Mouse (Mus musculus): ENCODE results near the gene Foxj3. TPM values are rescaled to one million over a fixed set of nuclear protein-coding genes. Genes with fewer than 3 reads are reported as not detected.

Gene Foxj3
- polyA plus RNA-seq, 1 experiment from 2014 or later, result 31.8 TPM

DNA sequence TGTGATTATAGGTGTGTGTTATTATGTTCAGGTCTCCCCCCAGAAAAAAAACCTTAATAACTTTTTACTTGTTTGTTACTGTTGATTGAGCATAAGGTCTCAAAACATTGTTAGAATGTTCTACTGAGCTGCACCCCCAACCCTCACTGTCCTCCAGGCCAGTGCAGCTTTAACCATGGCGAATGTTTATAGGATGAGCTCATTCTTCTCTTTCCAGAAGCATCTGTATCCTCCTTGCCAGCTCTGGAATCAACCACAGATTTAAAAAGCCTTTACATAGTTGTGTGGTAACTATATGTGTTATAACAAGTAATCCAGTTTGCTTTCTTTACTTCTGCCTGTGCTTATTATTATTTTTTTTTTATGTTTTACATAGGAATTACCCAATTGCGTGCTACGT lies 38.7 kb downstream of the Foxj3 start:
- no peaks in the 10 kb centered on the region for H3K4me1 ChIP-seq (replicated peaks)
- no peak overlapping the region for H3K4me3 ChIP-seq
- H3K27me3 ChIP-seq, result no peaks in the 10 kb centered on the region
- 97% methylated on average over 3 of the region's 3 CpGs for WGBS
- H3K27ac ChIP-seq (replicated peaks), result no peak overlapping the region
- ATAC-seq (ENCODE audit: low FRiP score, low read depth), result no peak
- no peaks in the 10 kb centered on the region for H3K9me3 ChIP-seq
- H3K36me3 ChIP-seq, result no peaks in the 10 kb centered on the region
- H3K4me2 ChIP-seq, result no peak overlapping the region
- H3K9ac ChIP-seq, result no peak overlapping the region

DNA sequence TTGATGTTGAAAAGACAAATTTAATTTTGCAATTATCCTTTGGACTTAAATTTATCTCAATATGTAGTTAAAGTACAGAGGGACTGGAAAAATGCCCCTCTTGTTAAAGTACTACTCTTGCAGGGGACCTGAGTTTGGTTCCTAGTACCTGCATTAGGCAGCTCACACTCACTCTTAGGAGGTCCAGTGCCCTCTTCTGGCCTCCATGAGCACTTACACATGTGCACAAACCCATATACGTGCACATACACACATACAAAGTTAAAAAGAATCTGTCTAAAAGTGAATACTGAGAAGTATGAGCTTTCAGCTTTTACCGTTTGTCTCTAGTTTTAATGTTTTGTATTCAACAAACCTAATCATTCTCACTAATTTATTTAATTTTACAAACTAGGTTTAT lies 51.2 kb downstream of the Foxj3 start:
- H3K27ac ChIP-seq (replicated peaks), result no peak overlapping the region
- no peak overlapping the region for H3K4me2 ChIP-seq
- H3K36me3 ChIP-seq, result peaks cover 20% of the 10 kb centered on the region
- no peak for ATAC-seq (ENCODE audit: low FRiP score, low read depth)
- WGBS, result 98% methylated on average over 2 of the region's 2 CpGs
- H3K9ac ChIP-seq, result no peak overlapping the region
- no peaks in the 10 kb centered on the region for H3K27me3 ChIP-seq
- H3K4me3 ChIP-seq, result no peak overlapping the region
- H3K9me3 ChIP-seq, result no peaks in the 10 kb centered on the region
- H3K4me1 ChIP-seq (replicated peaks), result 0 out of 2 replicates have a peak, but pooled peaks cover 4% of the 10 kb centered on the region

DNA sequence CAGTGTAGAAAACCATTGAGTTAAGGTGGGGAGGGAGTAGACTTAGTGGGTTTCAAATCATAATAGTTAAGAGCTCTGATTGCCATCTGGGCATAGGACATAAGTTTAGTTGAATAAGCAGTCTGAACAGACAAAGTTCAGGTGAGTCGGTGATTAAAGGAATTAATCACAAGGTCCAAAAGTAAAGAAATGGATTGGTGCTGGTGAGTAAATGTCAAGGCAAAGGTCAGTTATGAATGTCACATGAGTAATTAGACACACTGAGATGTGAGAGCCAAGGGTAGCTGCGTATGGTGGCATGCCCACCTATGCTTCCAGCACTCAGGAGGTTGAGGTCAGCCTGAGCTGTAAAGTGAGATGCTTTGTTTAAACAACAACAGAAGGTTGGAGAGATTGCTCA lies 52.6 kb downstream of the Foxj3 start:
- H3K27me3 ChIP-seq, result no peaks in the 10 kb centered on the region
- no peak for ATAC-seq (ENCODE audit: low FRiP score, low read depth)
- H3K4me3 ChIP-seq, result no peak overlapping the region
- 90% methylated on average over 2 of the region's 2 CpGs for WGBS
- no peak overlapping the region for H3K9ac ChIP-seq
- peaks cover 20% of the 10 kb centered on the region for H3K36me3 ChIP-seq
- H3K4me1 ChIP-seq (replicated peaks), result 0 out of 2 replicates have a peak, but pooled peaks cover 4% of the 10 kb centered on the region
- H3K4me2 ChIP-seq, result no peak overlapping the region
- no peak overlapping the region for H3K27ac ChIP-seq (replicated peaks)
- H3K9me3 ChIP-seq, result no peaks in the 10 kb centered on the region

DNA sequence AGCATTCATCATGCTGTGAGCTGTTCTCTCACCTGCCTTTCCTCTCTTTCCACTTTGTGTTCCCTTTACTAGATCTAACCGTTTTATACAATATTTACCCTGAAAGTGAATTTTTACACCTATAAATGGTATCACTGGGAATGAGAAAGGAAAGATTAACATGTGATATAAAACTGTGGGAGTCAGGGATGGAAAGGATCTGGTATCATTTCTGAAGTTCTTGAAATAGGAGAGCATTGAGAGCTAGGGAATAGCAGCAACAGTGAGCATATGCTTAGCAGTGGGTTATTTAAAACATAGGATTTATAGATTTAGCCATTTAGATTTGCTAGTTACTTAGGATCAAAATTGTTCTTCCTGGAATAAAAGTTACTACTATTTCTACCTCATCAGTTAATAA lies 53.2 kb downstream of the Foxj3 start:
- no peaks in the 10 kb centered on the region for H3K27me3 ChIP-seq
- H3K9me3 ChIP-seq, result no peaks in the 10 kb centered on the region
- H3K4me1 ChIP-seq (replicated peaks), result 0 out of 2 replicates have a peak, but pooled peaks cover 4% of the 10 kb centered on the region
- H3K4me2 ChIP-seq, result no peak overlapping the region
- no peak overlapping the region for H3K9ac ChIP-seq
- no peak overlapping the region for H3K27ac ChIP-seq (replicated peaks)
- ATAC-seq (ENCODE audit: low FRiP score, low read depth), result no peak
- H3K4me3 ChIP-seq, result no peak overlapping the region
- 82% methylated on average over 1 of the region's 1 CpGs for WGBS
- peaks cover 20% of the 10 kb centered on the region for H3K36me3 ChIP-seq

DNA sequence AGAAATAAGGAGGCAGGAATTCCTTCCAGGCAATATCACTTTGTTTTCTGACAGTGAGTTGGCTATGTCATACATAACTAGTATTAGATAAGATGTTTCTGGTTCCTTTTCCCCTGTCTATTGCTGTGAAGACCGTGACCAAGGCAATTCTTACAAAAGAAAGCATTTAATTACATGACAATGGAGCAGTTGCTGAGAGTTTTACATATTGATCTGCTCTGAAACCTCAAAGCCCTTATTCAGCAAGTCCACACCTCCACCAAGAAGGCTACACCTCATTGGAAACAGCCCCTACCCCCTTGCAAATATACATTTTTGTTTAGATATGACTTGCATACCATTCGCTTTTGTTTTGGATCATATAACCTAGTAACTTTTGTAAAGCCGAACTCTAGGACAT lies 55.7 kb downstream of the Foxj3 start:
- Histone ChIP-seq H3K9me3 (no peaks in the 10 kb centered on the region), H3K36me3 (peaks cover 9% of the 10 kb centered on the region), H3K27ac (replicated peaks) (no peak overlapping the region), H3K27me3 (no peaks in the 10 kb centered on the region), H3K4me1 (replicated peaks) (0 out of 2 replicates have a peak, but pooled peaks cover 4% of the 10 kb centered on the region), H3K9ac (no peak overlapping the region), H3K4me3 (no peak overlapping the region), H3K4me2 (no peak overlapping the region)
- 58% methylated on average over 3 of the region's 3 CpGs for WGBS
- no peak for ATAC-seq (ENCODE audit: low FRiP score, low read depth)

DNA sequence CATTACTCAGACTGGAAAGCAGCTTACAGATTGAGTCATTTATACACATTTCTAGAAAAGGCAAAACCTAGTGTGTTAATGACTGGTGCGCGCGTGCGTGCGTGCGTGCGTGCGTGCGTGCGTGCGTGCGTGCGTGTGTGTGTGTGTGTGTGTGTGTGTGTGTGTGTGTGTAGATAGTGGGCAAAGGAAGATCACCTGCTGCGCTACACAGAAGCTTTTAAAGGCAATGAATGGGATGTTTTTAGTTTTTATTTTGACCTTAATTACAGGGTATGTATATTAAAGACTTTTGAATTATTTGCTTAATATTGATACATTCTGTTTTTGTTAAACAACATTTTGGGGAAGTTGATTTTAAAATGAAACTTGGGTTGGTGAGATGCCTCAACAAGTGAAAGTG lies 57.5 kb downstream of the Foxj3 start:
- ATAC-seq (ENCODE audit: low FRiP score, low read depth), result no peak
- 97% methylated on average over 14 of the region's 14 CpGs for WGBS
- H3K27me3 ChIP-seq, result no peaks in the 10 kb centered on the region
- no peaks in the 10 kb centered on the region for H3K9me3 ChIP-seq
- H3K4me3 ChIP-seq, result no peak overlapping the region
- H3K36me3 ChIP-seq, result no peaks in the 10 kb centered on the region
- no peak overlapping the region for H3K9ac ChIP-seq
- no peak overlapping the region for H3K4me2 ChIP-seq
- 0 out of 2 replicates have a peak, but pooled peaks cover 4% of the 10 kb centered on the region for H3K4me1 ChIP-seq (replicated peaks)
- no peak overlapping the region for H3K27ac ChIP-seq (replicated peaks)

DNA sequence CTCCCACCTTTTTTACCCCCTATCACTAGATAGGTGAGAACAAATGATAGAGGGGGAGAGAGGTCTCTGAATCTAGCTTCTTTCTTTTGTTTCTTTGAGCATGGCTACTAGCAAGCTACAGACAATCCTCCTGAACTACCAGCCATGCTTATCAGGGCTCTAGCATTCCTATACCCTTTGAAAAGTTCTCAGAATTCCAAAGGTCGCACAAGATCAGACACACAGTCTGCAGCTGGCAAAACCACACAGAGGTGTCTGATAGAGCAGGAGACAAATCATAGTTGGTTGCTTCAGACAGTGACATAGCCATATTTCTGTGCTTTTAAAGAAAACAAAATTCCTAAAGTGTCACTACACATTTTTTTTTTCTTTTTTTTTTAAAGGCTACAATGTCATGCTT lies 62.8 kb downstream of the Foxj3 start:
- Histone ChIP-seq H3K9me3 (no peaks in the 10 kb centered on the region), H3K9ac (no peak overlapping the region), H3K4me1 (replicated peaks) (no peaks in the 10 kb centered on the region), H3K36me3 (no peaks in the 10 kb centered on the region), H3K27me3 (no peaks in the 10 kb centered on the region), H3K27ac (replicated peaks) (no peak overlapping the region), H3K4me2 (no peak overlapping the region), H3K4me3 (no peak overlapping the region)
- 78% methylated on average over 1 of the region's 1 CpGs for WGBS
- no peak for ATAC-seq (ENCODE audit: low FRiP score, low read depth)

DNA sequence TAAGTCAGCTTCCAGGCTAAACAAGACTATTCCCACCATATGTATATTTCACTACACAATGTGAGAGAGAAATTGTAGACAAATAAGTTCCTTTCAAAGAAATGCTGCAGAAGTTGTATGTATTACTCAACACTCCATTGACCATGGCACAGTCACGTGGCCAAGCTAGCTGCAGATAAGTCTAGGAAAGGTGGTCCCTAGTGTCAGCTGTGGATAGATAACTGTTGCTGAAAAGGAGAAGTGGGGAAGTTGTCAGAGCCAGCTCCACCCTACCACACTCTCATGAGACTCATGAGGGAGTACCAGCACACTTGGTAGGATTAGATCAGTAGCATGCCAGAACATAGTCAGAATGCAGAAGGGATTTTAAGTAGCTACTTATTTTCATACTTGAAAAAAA lies 72.7 kb downstream of the Foxj3 start:
- Histone ChIP-seq H3K36me3 (0 out of 2 replicates have a peak, but pooled peaks cover 3% of the 10 kb centered on the region), H3K9me3 (no peaks in the 10 kb centered on the region), H3K4me3 (no peak overlapping the region), H3K27me3 (no peaks in the 10 kb centered on the region), H3K27ac (replicated peaks) (no peak overlapping the region), H3K9ac (no peak overlapping the region), H3K4me1 (replicated peaks) (peaks cover 4% of the 10 kb centered on the region; the same call in 1 of the 2 replicates), H3K4me2 (no peak overlapping the region)
- WGBS, result 97% methylated on average over 1 of the region's 1 CpGs
- no peak for ATAC-seq (ENCODE audit: low FRiP score, low read depth)

DNA sequence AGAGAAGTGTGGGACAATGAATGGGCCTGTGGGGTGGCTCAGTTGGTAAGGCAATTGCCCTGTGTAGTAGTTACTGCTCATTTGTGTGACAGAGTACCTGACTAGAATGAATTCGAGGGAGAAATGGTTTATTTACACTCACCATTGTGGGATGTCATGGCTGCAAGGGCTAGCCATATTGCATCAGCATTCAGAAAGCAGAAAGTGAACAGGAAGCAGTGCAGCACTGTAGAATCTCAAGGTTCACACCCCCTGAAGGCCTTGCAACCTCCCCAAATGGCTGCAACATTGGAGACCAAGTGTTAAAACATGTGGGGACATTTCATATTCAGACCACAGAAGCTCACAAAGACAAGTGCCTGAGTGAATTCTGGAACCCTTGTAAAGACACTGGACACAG lies 77.3 kb downstream of the Foxj3 start:
- peak; percentile 45; the same call in 1 of the 2 replicates for ATAC-seq (ENCODE audit: low FRiP score, low read depth)
- Histone ChIP-seq H3K4me3 (no peak overlapping the region), H3K9ac (no peak overlapping the region), H3K36me3 (0 out of 2 replicates have a peak, but pooled peaks cover 3% of the 10 kb centered on the region), H3K27me3 (no peaks in the 10 kb centered on the region), H3K9me3 (no peaks in the 10 kb centered on the region), H3K4me1 (replicated peaks) (peaks cover 8% of the 10 kb centered on the region; the same call in 1 of the 2 replicates), H3K4me2 (no peak overlapping the region), H3K27ac (replicated peaks) (0 out of 2 replicates have a peak overlapping the region, but pooled peaks have one; percentile 16)
- WGBS, result 54% methylated on average over 1 of the region's 1 CpGs

DNA sequence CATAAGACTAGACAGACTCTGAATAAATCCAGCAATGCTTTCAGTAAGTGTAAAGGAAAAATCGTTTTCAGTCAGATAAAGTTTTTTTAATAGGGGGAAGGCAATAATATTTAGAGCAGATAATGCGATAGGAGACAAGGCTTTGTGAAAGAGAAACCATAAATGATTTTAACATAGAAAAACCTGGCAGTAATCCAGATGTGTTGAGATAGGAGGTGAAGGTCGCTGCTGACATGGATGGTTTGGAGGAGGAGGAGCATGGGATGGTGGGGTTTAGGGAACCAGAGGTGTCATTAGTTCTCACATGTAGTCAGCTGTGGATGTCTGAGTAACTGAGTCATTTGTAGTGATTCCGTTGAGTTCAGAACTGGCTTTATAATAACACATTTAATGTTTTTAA lies 77.9 kb downstream of the Foxj3 start:
- no peak for ATAC-seq (ENCODE audit: low FRiP score, low read depth)
- no peak overlapping the region for H3K9ac ChIP-seq
- H3K36me3 ChIP-seq, result peaks cover 6% of the 10 kb centered on the region; the same call in 1 of the 2 replicates
- H3K9me3 ChIP-seq, result no peaks in the 10 kb centered on the region
- no peak overlapping the region for H3K27ac ChIP-seq (replicated peaks)
- H3K27me3 ChIP-seq, result no peaks in the 10 kb centered on the region
- WGBS, result 78% methylated on average over 4 of the region's 4 CpGs
- H3K4me1 ChIP-seq (replicated peaks), result peaks cover 8% of the 10 kb centered on the region; the same call in 1 of the 2 replicates
- H3K4me3 ChIP-seq, result no peak overlapping the region
- H3K4me2 ChIP-seq, result no peak overlapping the region

DNA sequence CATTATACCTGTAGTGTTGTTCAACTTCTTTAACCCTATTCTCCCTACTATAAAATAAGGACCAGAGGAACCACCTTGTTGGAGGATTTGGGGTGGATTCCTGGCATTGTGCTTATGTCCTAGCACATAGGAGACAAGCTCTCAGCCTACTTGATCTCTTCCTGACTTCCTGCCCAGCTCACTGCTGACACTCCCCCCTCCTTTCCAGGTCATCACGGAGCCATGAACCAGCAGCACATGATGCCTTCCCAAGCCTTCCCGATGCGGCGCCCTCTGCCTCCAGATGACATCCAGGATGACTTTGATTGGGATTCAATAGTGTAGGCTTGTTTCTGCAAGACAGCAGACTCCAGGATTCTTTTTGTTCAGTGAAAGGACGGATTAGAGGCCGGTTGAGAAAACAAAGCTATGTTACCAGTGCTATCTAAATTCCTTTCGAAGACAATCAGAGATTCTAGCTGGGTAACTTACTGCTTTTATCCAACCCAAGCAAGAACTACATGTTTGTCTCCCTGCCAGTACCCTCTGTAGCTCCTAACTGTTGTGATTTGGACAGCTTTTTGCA lies 89.4 kb downstream of the Foxj3 start:
- peaks cover 32% of the 10 kb centered on the region for H3K36me3 ChIP-seq
- no peak overlapping the region for H3K9ac ChIP-seq
- H3K9me3 ChIP-seq, result no peaks in the 10 kb centered on the region
- no peak overlapping the region for H3K4me3 ChIP-seq
- H3K4me1 ChIP-seq (replicated peaks), result peaks cover 3% of the 10 kb centered on the region; the same call in 1 of the 2 replicates
- H3K27ac ChIP-seq (replicated peaks), result no peak overlapping the region
- WGBS, result 51% methylated on average over 7 of the region's 7 CpGs
- no peaks in the 10 kb centered on the region for H3K27me3 ChIP-seq
- no peak for ATAC-seq (ENCODE audit: low FRiP score, low read depth)
- H3K4me2 ChIP-seq, result no peak overlapping the region

DNA sequence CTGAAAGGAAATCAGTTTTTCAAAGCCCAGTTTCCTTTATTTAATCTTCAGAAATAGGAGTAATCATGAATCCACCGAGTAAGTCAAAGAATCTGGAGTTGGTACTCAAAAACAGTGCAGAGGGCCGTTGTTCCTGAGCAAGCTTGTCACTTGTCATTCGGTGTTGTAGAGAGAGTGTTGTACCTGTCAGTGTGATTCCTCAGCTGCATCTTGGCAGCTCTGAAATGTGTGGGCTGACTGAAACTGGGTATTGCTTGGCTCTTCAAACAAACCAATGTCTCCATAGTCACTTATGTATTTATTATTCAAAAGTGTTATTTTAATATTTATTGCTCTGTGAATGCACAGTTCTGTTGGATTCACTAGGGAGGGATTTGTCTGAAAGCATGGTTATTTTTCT lies 90.1 kb downstream of the Foxj3 start:
- 81% methylated on average over 3 of the region's 3 CpGs for WGBS
- Histone ChIP-seq H3K36me3 (peaks cover 28% of the 10 kb centered on the region), H3K4me1 (replicated peaks) (peaks cover 8% of the 10 kb centered on the region; the same call in 1 of the 2 replicates), H3K4me2 (no peak overlapping the region), H3K4me3 (no peak overlapping the region), H3K9ac (no peak overlapping the region), H3K9me3 (no peaks in the 10 kb centered on the region), H3K27me3 (no peaks in the 10 kb centered on the region), H3K27ac (replicated peaks) (peak overlapping the region; percentile 37)
- ATAC-seq (ENCODE audit: low FRiP score, low read depth), result no peak

DNA sequence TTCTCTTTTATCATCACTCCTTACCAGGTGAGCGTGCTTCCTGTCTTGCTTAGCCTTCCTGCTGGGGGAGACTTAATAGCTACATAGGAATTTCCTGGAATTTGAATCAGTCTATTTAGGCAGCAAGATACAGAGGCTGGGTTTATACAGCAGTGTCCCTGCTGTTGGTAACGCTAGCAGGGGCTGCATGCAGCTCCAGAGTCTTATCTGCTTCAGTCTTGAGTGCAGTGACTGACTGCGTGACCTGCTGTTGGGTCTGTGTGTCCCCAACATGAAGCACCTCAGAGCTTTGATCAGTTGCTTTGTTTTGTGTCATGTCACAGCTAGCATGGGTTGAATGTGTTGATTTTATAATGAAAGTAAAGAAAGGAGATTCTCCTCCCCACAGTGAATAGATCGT lies 90.5 kb downstream of the Foxj3 start:
- H3K27me3 ChIP-seq, result no peaks in the 10 kb centered on the region
- 69% methylated on average over 4 of the region's 4 CpGs for WGBS
- H3K27ac ChIP-seq (replicated peaks), result peak overlapping the region; percentile 37

More for the DNA sequence above, 90.5 kb downstream of the Foxj3 start:
- Histone ChIP-seq H3K36me3 (peaks cover 26% of the 10 kb centered on the region), H3K4me2 (no peak overlapping the region), H3K9me3 (no peaks in the 10 kb centered on the region), H3K4me1 (replicated peaks) (peaks cover 9% of the 10 kb centered on the region), H3K9ac (no peak overlapping the region), H3K4me3 (no peak overlapping the region)
- ATAC-seq (ENCODE audit: low FRiP score, low read depth), result no peak
